Mouse (Mus musculus): ENCODE data around the gene Prickle1.
A peak's percentile ranks its signal among the peaks of the same experiment; 100 is the strongest.

Prickle1 gene

DNA sequence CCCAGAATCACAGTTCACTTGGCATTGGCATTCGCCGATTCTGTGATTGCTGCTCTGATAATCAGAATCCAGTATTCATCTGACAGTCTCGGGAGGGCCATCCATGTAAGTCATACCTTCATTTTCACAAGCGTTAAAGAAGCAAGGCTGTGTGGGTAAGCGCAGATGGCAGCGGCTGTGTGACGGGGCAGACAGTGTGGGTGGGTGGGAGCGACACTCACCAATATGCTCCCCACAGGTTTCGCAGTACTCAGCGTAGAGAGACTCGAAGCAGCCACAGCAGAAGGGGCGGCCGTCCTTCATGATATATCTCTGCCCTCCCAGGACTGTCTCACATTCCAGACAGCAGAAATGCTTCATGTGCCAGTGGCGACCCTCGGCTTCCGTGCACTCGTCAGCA is 90.9 kb downstream of the Prickle1 start:
- DNase-seq (ENCODE audit: low spot score), result no peak

DNA sequence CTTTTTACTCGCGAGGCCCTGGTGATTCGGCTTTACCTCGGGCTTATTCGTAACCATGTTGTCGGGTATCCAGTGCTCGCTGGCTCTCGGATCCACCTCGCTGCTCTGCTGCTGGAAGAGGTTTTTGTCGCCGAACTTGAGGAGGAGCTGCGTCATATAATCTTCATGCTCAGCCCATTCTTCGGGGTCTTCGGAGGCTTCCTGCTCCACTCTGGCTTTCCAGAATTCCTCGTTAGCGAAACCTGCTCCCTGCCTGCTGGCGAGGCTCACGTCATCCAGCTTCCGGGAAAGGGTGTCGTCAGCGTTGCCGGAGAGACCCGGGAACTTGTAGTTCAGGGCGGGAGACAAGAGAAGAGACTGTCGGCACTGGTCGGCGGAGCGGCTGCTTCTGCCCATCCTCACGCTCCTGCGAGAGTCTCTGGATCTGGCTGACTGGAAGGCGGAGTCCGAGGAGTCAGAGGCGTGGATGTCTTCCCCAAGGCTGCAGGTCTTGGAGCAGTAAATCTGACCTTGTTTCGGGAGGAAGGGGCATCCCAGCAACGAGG is 92.4 kb downstream of the Prickle1 start:
- DNase-seq (ENCODE audit: low spot score), result no peak

DNA sequence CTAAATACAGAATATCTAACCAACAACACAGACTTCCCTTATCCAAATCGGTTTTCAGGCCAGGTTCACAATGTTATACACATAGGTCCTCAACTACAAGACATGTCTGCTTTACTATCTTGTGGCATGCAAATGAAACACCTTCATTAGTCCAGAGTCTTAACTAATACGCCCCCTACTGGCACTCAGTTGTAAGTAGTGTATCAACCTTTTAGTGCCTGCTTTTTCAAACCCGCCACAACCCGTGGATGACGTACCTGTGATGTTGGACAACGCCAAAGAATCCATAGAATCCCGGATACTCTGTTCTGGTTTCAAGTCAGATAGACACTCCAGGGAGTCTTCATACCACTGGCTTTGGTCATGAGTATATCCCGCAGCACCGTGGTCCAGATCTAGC is 93.0 kb downstream of the Prickle1 start:
- no peak for DNase-seq (ENCODE audit: low spot score)

DNA sequence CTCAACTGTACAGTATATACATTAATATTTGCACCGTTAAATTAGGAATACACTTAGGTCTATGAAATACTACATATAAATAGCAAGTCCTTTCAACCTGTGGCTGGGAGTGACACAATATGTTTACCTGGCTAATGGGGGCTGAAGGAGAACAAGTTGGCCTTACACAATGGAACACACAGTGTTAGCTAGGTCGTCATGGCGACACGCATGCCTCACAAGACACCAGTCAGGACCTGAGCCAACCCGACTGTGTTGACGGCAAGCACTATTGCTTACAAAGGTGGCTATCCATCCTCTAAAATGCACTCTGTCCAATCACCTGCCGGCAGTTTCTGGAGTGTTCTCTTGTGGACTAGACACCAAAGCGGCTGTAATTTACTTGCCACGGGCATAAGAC is 95.8 kb downstream of the Prickle1 start:
- no peak for DNase-seq (ENCODE audit: low spot score)

DNA sequence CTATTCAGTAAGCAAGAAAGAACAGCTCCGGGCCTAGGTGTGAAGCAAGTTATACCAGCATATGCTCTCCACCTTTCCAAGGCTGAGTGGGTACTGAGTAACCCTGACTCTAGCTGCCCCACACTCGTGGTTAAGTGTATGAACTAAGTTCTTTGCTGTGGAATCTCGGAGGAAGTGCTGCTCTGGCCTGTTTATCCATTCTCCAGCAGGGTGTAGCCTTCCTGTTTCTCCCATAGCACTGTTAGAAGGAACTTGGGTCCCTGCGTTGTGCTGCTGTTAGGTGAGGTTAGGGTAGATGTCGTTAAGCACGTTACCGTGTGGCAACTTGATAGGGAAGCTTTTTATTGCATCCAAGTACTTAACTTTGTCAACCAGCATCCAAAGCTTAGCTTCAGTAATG is 101.0 kb downstream of the Prickle1 start:
- DNase-seq (ENCODE audit: low spot score), result no peak

DNA sequence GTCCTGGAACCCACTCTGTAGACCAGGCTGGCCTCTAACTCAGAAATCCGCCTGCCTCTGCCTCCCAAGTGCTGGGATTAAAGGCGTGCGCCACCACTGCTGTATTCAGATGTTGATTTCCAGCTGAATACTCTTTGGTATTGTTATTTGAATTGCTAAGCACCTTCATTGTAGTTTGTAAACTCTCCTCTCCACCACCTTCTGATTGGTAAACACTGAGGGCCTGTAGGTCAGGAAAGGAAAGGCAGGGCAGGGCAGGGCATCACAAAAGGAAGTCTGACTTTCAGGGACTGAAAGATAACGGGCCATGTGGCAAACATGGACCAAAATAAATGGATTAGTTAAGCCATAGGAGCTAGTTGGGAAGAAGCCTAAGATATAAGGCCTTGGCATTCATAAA is 106.1 kb downstream of the Prickle1 start:
- no peak for DNase-seq (ENCODE audit: low spot score)

DNA sequence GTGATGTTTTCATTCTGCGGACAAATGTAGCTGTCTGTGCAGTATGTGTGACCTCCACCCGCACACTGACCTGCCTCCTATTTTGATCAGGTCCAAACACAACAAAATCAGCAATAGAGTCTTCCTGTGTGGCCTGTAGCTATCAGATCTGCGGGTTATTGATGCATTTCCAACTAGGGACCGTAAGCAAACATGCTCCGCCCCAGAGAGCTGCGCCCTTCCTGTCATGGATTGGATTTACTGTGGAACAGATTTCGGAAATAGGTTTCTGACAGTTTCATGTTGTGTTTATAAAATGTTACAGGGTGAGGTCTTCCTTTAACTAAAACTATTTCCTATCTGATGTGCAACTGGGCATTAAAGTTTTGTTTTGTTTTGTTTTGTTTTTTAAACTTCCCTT is 109.6 kb downstream of the Prickle1 start:
- DNase-seq (ENCODE audit: low spot score), result no peak

DNA sequence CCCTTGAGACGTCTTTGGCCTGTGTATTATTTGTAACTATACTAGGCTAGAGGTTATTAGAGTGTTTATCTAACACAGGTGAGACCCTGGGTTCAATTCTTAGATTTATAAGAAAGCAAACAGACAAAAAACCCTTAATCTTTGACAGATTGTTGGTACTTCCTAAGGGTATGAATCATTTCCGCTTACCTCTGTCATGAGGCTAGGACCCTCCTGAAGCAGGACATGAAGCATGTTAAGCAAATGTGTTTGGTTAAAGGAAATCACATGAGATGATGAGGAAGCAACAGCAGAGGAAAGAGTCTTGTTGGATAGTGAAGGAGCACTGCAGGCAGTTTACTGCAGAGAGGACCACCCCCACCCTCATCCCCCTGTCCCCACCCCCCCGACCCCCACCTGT is 110.4 kb downstream of the Prickle1 start:
- DNase-seq (ENCODE audit: low spot score), result no peak

DNA sequence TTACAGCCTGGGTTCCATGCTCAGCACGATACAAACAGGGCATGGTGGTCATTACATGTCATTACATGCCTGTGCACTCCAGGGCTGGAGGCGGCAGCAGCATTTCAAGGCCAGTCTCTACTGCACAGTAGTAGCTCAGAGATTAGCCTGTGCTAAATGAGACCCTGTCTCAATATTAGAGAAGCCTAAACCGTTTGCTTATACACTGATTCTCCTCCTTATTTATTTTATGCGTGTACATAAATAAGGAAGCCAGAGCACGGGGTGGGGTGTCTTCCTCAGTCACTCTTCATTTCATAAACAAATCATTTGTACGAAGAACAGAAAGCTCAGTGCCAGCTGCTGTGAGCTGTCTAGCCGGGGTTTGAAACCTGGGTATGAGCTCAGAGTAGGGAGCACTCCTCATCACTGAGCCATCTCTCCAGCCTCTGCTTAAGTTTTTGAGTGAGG is 111.4 kb downstream of the Prickle1 start:
- DNase-seq (ENCODE audit: low spot score), result no peak

DNA sequence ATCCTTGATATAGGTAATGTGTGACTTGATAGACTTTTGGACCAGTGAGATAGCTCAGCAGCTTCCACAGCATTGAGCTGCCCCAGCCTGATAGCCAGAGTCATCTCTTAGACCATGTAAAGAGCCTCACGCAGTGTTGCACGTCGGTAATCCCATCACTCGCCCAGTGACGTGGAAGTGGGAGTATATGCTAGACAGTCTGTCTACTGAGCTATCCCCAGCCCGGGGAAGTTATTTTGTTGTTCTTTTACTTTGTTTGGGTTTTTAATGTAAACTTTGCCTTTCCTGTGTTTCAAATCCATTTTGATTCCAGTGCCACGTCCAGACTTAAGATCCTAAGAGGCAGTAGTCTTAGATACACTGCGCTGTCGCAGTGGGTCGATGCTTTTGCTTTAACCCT is 114.6 kb downstream of the Prickle1 start:
- no peak for DNase-seq (ENCODE audit: low spot score)

DNA sequence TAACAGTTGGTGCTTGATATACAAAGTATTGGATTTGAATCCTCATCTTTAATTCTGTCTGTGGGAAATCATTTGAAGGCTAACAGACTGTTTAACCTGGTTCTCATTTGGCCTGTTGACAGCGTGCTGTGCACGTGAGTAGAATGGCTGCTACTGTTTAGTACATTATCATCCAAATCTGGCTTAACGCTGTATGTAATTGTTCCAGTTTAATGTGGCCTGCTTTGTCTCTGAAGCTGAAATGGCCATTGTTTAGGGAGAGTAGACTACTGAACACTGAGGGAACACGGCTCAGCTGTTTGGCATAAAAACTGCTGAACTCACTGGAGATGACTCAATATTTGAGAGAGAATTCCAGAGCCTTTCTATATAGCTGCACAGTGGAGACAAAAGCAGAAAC is 116.2 kb downstream of the Prickle1 start:
- peak; percentile 13 for DNase-seq (ENCODE audit: low spot score)

DNA sequence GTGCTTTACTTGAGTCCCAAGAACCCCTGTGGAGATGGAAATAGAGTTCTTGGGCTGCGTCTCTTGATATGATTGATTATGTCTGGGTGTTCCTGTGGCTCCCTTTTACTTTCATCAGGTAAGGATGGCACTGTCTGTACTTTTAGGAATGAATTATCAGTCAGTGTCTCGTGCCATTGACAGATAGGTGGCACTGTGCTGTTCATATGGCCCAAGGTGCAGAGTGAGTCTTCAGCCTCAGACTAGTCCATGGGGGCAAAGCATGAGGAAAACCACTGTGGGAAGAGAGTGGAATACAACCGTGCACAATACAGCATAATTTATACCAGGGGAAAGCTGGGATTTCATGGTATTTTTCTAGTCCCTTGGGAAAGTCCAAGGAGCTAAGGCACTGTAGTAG is 117.0 kb downstream of the Prickle1 start:
- no peak for DNase-seq (ENCODE audit: low spot score)

DNA sequence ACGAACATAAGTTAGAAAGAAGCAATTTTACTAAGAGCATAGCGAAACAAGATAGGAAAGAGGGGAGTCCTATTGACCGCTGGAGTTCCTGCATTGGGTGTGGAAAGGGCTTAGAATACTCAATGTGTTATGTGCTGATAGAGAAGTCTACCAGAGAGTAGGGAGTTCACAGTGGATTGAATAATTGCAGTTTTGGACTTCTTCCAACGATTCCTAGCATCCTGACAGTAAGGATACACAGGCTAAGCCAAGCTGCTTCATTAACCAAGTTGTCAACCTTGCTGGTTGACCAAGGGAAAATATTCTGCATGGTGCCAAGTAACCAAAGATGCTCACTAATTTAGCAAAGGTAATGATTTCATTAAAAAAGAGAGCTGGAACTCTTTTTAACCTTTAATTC is 118.0 kb downstream of the Prickle1 start:
- DNase-seq (ENCODE audit: low spot score), result no peak

DNA sequence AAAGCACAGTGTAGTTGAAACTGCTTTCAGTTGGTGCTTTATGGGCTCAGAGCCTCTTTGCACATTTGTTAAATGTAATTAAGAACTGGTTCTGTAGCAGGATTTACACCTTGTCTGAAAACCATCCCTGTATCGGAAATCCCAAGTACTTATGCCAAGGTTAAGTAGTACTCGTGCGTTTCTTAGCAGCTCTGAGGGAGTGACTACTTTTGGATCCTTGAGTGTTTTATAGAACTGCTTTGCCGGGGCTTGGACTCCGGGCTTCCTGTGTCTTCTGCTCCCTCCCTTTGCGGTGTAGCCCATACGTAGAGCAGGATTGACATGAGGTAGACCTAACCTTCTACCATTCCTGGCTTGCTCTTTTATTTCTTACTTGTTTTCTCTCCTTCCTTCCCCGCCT is 120.0 kb downstream of the Prickle1 start:
- no peak for DNase-seq (ENCODE audit: low spot score)

DNA sequence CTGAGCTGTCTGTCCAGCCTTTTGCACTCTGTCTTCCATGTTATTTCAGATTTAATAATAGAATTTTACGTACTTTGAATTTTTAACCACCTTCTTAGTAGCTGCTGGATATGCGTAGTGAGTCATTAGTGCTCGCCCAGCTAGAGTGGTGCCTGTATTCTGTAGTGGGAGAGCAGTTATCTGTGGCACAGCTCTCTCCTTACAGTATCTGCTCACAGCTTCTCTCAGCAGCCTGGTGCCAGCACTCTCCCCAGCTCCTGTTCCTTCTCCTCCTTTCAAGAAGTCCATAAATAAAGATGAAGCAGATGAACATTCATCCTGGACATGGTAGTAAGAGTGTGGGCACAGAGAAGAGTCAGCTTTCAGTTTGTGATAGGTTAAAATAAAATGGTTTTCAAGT is 121.4 kb downstream of the Prickle1 start:
- no peak for DNase-seq (ENCODE audit: low spot score)

DNA sequence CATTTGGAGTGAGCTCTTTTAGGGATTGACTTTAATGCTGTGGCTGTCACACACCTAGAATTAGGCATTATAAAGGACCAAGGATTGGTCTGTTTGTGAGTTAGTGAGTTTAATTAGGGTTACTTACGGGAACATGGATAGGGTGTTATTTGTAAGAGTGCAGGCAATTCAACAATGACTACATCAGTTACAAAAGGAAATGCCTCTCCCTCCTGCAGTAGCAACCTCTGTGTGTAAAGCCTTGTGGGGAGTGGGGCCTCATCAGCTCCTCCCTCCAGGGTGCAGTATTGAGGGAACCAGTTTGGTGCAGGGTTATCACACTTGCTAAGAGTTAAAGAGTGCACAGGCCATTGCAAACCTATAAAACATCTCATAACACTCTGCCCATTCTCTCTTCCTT is 123.6 kb downstream of the Prickle1 start:
- no peak for DNase-seq (ENCODE audit: low spot score)

DNA sequence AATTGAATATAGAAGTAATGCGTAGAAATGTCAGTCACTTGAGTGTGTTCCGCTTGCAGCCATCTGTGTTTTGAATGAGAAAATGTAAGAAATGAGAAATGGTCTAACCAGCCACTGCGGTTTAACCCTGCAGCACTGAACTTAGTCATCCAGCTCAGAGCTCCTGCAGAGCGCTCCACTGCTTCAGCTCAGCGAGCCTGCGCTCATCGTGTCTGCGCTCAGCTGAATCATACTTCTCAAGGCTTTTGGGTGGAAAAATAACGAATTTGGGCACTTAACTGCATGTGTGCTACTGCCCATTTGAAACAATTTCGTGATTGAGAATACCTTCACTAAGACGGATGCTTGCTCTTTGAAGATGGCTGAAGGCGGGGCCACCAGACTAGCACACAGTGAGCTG is 124.0 kb downstream of the Prickle1 start:
- no peak for DNase-seq (ENCODE audit: low spot score)

DNA sequence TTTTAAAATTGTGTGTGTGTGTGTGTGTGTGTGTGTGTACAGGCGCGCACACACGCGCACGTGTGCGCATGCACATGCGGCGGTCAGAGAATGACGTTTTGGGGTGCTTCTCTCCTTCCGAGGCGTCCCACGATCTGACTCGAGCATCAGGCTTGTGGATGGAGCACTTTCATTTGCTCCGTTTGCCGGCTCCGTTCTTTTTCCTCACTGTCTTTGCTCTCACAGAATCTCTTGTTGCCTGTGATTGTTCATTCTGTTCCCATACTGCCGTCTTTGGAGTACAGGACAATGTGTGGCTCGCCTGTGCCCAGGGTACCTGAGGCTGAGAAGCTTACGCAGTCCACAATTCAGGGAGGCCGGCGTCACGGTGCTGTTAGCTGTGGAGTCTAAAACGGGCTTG is 134.6 kb downstream of the Prickle1 start:
- no peak for DNase-seq (ENCODE audit: low spot score)

DNA sequence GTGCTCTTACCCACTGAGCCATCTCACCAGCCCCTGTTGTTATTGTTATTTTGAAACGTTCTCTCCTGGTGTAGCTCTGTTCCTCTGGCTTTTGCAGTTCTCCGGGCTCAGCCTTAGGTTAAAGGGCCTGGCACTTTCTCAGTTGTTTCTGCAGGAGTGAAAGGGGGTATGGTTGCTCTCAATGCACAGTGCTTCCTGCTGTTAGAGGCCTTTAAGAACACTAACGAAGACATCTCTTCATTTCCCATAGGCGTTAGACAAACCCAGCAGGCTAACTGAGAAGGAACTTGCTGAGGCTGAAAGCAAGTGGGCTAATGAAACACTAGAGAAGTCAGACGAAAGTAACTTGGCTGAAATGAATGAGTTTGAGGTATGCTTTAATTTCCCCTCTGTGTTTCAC is 136.3 kb downstream of the Prickle1 start:
- no peak for DNase-seq (ENCODE audit: low spot score)

DNA sequence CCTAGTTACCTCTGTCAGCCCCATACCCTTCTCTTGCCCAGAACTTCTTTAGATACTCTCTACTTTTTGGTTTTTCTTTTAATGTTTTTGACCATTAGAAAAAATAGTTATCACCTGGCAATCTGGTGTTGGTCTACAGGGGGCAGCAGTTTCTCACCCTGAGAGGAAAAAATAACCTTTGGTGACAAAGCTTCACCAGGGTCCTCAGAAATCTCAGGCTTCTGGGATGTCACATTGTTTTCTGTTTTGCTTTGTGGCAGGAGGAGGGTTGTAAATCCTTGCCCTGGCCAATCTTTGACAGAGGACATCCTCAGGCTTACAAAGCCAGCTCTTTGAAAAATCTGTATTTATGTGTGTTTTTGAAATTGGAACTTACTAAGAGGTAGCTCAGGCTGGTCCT is 139.7 kb downstream of the Prickle1 start:
- DNase-seq (ENCODE audit: low spot score), result no peak

DNA sequence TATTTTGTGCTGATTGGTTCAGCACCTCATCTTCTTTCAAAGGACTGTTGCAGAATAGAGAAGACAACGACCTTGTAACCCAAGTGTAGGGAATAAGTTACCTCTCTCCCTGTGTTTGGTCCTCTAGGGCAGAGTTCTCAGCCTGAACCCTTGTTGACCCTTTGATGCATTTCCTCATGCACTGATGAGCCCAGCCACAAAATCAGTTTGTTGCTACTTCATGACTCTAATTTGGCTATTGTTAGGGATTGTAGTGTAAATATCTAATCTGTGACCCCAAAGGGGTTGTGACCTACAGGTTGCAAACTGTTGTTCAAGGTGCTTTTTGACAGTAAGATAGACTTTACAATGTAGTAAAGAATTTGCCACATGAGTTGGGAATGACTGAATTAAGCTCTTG is 142.4 kb downstream of the Prickle1 start:
- no peak for DNase-seq (ENCODE audit: low spot score)
